Mouse (Mus musculus): Measurements from ENCODE around the gene Pinlyp. TPM values are rescaled to one million over a fixed set of nuclear protein-coding genes. Genes with fewer than 3 reads are reported as not detected.

Pinlyp gene
- polyA plus RNA-seq, 1 experiment from 2014 or later: 6.8 TPM

DNA sequence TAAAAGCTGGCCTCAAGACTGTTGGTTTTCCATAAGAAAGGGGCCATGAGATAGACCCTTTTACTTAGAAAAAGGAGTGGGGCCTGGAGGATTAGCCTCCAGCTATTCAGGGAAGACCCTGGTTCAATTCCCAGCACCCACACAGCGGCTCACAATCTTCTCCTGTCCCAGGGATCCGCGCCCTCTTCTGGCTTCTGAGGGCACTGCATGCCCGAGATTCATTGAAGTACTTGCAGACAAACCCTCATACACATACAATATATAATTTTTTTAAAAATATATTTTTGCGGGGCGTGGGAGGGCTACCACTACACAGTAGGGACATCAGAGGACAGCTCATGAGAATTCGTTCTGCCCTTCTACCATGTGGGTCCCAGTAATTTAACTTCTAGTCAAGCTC, 45.0 kb downstream of the Pinlyp start:
- H3K27me3 ChIP-seq (replicated peaks): peaks cover 19% of the 10 kb centered on the region
- 34% methylated on average over 7 of the region's 7 CpGs for WGBS
- H3K9ac ChIP-seq: no peak overlapping the region
- no peaks in the 10 kb centered on the region for H3K9me3 ChIP-seq
- no peak overlapping the region for H3K4me2 ChIP-seq
- H3K27ac ChIP-seq: no peak overlapping the region
- no peaks in the 10 kb centered on the region for H3K36me3 ChIP-seq
- ATAC-seq (ENCODE audit: insufficient read depth, low FRiP score, low read depth): no peak
- no peak overlapping the region for H3K4me3 ChIP-seq (replicated peaks)
- peaks cover 24% of the 10 kb centered on the region for H3K4me1 ChIP-seq

DNA sequence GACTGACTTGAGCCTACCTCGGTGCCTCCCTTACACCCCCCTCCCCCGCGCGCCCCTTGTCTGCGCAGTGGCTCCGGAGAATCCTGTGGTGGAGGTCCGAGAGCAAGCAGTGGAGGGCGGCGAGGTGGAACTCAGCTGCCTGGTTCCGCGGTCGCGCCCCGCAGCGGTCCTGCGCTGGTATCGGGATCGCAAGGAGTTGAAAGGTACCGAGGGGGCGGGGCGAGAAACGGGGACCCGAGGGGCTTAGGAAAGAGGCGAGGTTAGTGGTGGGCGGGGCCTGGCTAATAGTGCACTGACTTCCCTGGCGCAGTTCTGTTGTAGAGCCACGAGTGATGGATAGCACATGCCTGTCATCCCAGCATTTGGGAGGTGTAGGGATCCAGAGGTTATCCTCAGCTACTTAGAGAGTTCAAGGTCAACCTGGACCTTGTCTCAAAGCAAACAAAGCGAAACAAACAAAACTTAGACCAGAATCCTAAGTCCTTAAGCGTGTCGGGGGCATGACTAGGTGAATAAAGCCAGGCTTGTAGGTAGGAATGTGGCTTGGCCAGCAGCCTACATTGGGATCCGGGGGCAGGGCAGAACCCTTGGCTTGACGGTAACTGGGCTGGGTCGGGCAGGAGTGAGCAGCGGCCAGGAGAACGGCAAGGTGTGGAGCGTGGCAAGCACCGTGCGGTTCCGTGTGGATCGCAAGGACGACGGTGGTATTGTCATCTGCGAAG, 45.9 kb downstream of the Pinlyp start:
- H3K36me3 ChIP-seq: no peaks in the 10 kb centered on the region
- peaks cover 18% of the 10 kb centered on the region; the same call in 1 of the 2 replicates for H3K4me1 ChIP-seq
- H3K4me3 ChIP-seq (replicated peaks): peak overlapping the region; percentile 33
- no peak; the same call in 1 of the 2 replicates for ATAC-seq (ENCODE audit: insufficient read depth, low FRiP score, low read depth)
- 11% methylated on average over 43 of the region's 43 CpGs for WGBS
- H3K9me3 ChIP-seq: no peaks in the 10 kb centered on the region
- H3K27me3 ChIP-seq (replicated peaks): peaks cover 19% of the 10 kb centered on the region
- peak overlapping the region; percentile 64 for H3K4me2 ChIP-seq
- no peak overlapping the region for H3K27ac ChIP-seq
- H3K9ac ChIP-seq: no peak overlapping the region

Other genes with a start within 250 kb of the Pinlyp start
- 29.6 and 31.3 TPM in 2 replicates for gene Zfp61, start 244.9 kb downstream of the Pinlyp start, polyA plus RNA-seq (2015; fragmentation: Nextera tagmentation; extraction: Ambion mirVana)
- gene Zfp94, start 229.5 kb downstream of the Pinlyp start, polyA plus RNA-seq (2015; fragmentation: Nextera tagmentation; extraction: Ambion mirVana): 9.3 and 11.1 TPM in 2 replicates
- 0.15 TPM in 1 of 2 replicates, not detected in the other for gene Tescl, start 212.2 kb downstream of the Pinlyp start, polyA plus RNA-seq (2015; fragmentation: Nextera tagmentation; extraction: Ambion mirVana)
- gene Lypd5, start 196.9 kb downstream of the Pinlyp start, polyA plus RNA-seq (2015; fragmentation: Nextera tagmentation; extraction: Ambion mirVana): 0.26 and 3.0 TPM in 2 replicates
- gene Kcnn4, start 175.9 kb downstream of the Pinlyp start, polyA plus RNA-seq (2015; fragmentation: Nextera tagmentation; extraction: Ambion mirVana): 7.1 and 14.4 TPM in 2 replicates
- gene Smg9, start 146.5 kb downstream of the Pinlyp start, polyA plus RNA-seq (2015; fragmentation: Nextera tagmentation; extraction: Ambion mirVana): 20.9 and 23.7 TPM in 2 replicates
- not detected in 2 replicates for gene Irgc1, start 93.8 kb downstream of the Pinlyp start, polyA plus RNA-seq (2015; fragmentation: Nextera tagmentation; extraction: Ambion mirVana)
- 12.1 and 12.3 TPM in 2 replicates for gene Plaur, start 83.6 kb downstream of the Pinlyp start, polyA plus RNA-seq (2015; fragmentation: Nextera tagmentation; extraction: Ambion mirVana)
- gene Cadm4, start 64.1 kb downstream of the Pinlyp start, polyA plus RNA-seq (2015; fragmentation: Nextera tagmentation; extraction: Ambion mirVana): 4.7 and 6.3 TPM in 2 replicates
- 38.1 TPM in 2 replicates for gene Zfp428, start 39.1 kb downstream of the Pinlyp start, polyA plus RNA-seq (2015; fragmentation: Nextera tagmentation; extraction: Ambion mirVana)
- 0.19 and 0.40 TPM in 2 replicates for gene AC161166.1, start 33.7 kb downstream of the Pinlyp start, polyA plus RNA-seq (2015; fragmentation: Nextera tagmentation; extraction: Ambion mirVana)
- gene Irgq, start 15.4 kb downstream of the Pinlyp start, polyA plus RNA-seq (2015; fragmentation: Nextera tagmentation; extraction: Ambion mirVana): 7.6 and 8.2 TPM in 2 replicates
- 96.1 and 100.0 TPM in 2 replicates for gene Xrcc1, start 171 bp upstream of the Pinlyp start, polyA plus RNA-seq (2015; fragmentation: Nextera tagmentation; extraction: Ambion mirVana)
- gene Ethe1, start 41.4 kb upstream of the Pinlyp start, polyA plus RNA-seq (2015; fragmentation: Nextera tagmentation; extraction: Ambion mirVana): 31.1 and 37.1 TPM in 2 replicates
- gene Zfp575, start 41.5 kb upstream of the Pinlyp start, polyA plus RNA-seq (2015; fragmentation: Nextera tagmentation; extraction: Ambion mirVana): 4.3 and 5.0 TPM in 2 replicates
- 0.43 and 0.54 TPM in 2 replicates for gene Phldb3, start 64.6 kb upstream of the Pinlyp start, polyA plus RNA-seq (2015; fragmentation: Nextera tagmentation; extraction: Ambion mirVana)
- 22.6 and 42.2 TPM in 2 replicates for gene Lypd3, start 90.4 kb upstream of the Pinlyp start, polyA plus RNA-seq (2015; fragmentation: Nextera tagmentation; extraction: Ambion mirVana)
- gene Tex101, start 130.6 kb upstream of the Pinlyp start, polyA plus RNA-seq (2015; fragmentation: Nextera tagmentation; extraction: Ambion mirVana): 0.21 TPM in 1 of 2 replicates, not detected in the other
- gene BC049730, start 163.1 kb upstream of the Pinlyp start, polyA plus RNA-seq (2015; fragmentation: Nextera tagmentation; extraction: Ambion mirVana): not detected in 2 replicates
- gene Gm4763, start 180.8 kb upstream of the Pinlyp start, polyA plus RNA-seq (2015; fragmentation: Nextera tagmentation; extraction: Ambion mirVana): not detected in 2 replicates
- gene Cd177, start 214.2 kb upstream of the Pinlyp start, polyA plus RNA-seq (2015; fragmentation: Nextera tagmentation; extraction: Ambion mirVana): 3.3 and 3.7 TPM in 2 replicates
- 0.95 and 1.2 TPM in 2 replicates for gene Ceacam10, start 231.1 kb upstream of the Pinlyp start, polyA plus RNA-seq (2015; fragmentation: Nextera tagmentation; extraction: Ambion mirVana)